15 mouse cellular contexts compared by ENCODE assay signal in the genomic region with DNA sequence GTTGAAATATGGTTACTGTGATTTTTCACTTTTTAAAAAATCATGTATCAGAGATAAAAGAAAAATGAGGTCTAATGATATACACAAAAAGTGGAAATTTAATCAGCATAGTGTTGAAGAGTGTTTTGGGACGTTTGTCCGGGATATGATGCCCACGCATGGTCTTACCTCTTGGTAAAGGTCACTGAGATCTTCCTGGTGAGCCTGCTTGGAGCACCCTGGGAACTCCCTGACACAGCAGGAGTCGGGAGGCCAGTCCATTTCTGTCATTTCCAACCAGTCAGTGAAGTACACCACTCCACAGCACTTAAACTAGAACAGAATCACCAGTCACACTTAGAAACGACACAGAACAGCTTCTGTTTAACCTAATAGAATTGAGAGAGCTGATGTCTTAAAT. TPM values are rescaled to one million over a fixed set of nuclear protein-coding genes. Genes with fewer than 3 reads are reported as not detected.
DNase-seq lines count a peak whose midpoint lies in the region; ATAC-seq and TF ChIP-seq lines count a peak whose summit lies in the region.
"Had no signal": no experiment of that assay in that cellular context is flagged by ENCODE, and none has a peak within 500 bp of the region (broad histone marks: within the 10 kb centered on the region; RNA-seq: fewer than 3 reads in every experiment).

No protein-coding gene starts in this region.

- TF ChIP-seq CTCF in forebrain, postnatal 0 days (IDR thresholded peaks at IDR 0.05; ENCODE audit: low read depth), result no peak
- no peak for TF ChIP-seq CTCF in kidney, adult 2 months (conservative IDR thresholded peaks at IDR 0.05; ENCODE audit: insufficient read depth, insufficient read length, low read depth, low read length)

- DNase-seq in forebrain, embryonic 14.5 days (ENCODE audit: low spot score), result no peak
- DNase-seq in forebrain, postnatal 0 days, result no peak
- no peak for DNase-seq in kidney, adult 2 months
- DNase-seq in neural tube, embryonic 11.5 days (ENCODE audit: low spot score), result no peak
- no peak for DNase-seq in neural tube, embryonic 10.5 days (ENCODE audit: extremely low spot score, low spot score)
- DNase-seq in natural killer cell, adult 2 months (ENCODE audit: low spot score in 2 of 2), result no peak
- DNase-seq: gastrocnemius, postnatal 25 days had no signal

- no peaks in the 10 kb centered on the region for H3K27me3 ChIP-seq in forebrain, embryonic 14.5 days (replicated peaks; ENCODE audit: control insufficient read depth, insufficient read depth, low read length)
- no peaks in the 10 kb centered on the region for H3K27me3 ChIP-seq in forebrain, postnatal 0 days (ENCODE audit: insufficient read depth, low read length)
- H3K27me3 ChIP-seq in kidney, embryonic 16.5 days (ENCODE audit: insufficient read depth, low read length), result no peaks in the 10 kb centered on the region
- H3K27me3 ChIP-seq in kidney, adult 2 months (replicated peaks; ENCODE audit: control insufficient read depth, insufficient read depth, low read length), result no peaks in the 10 kb centered on the region
- no peaks in the 10 kb centered on the region for H3K27me3 ChIP-seq in neural tube, embryonic 11.5 days (ENCODE audit: control insufficient read depth, insufficient read depth, low read length)
- H3K27me3 ChIP-seq: limb, embryonic 13.5 days; lung, embryonic 15.5 days had no signal

- no peak for TF ChIP-seq POLR2A in kidney, adult 2 months (IDR thresholded peaks at IDR 0.05; ENCODE audit: low read depth, low read length)

- peak; percentile 54 for ATAC-seq in forebrain, embryonic 14.5 days
- no peak for ATAC-seq in forebrain, postnatal 0 days
- ATAC-seq in kidney, embryonic 16.5 days (ENCODE audit: low FRiP score, low TSS enrichment), result 0 out of 2 replicates have a peak, but pooled peaks have one; percentile 52
- ATAC-seq in neural tube, embryonic 11.5 days (ENCODE audit: insufficient read depth, low FRiP score, low TSS enrichment), result 0 out of 2 replicates have a peak, but pooled peaks have one; percentile 31
- ATAC-seq: intestine, postnatal 0 days had no signal

- 0 out of 2 replicates have a peak, but pooled peaks cover 8% of the 10 kb centered on the region for H3K36me3 ChIP-seq in forebrain, embryonic 14.5 days (ENCODE audit: control insufficient read depth, insufficient read depth, low read length)
- H3K36me3 ChIP-seq in forebrain, postnatal 0 days (ENCODE audit: insufficient read depth), result 0 out of 2 replicates have a peak, but pooled peaks cover 3% of the 10 kb centered on the region
- H3K36me3 ChIP-seq in kidney, embryonic 16.5 days (ENCODE audit: insufficient read depth, low read length), result no peaks in the 10 kb centered on the region
- no peaks in the 10 kb centered on the region for H3K36me3 ChIP-seq in kidney, adult 2 months (ENCODE audit: control insufficient read depth, insufficient read depth, low read length)
- no peaks in the 10 kb centered on the region for H3K36me3 ChIP-seq in neural tube, embryonic 11.5 days (ENCODE audit: control insufficient read depth, insufficient read depth, low read length)

- H3K9ac ChIP-seq in forebrain, embryonic 14.5 days (ENCODE audit: low read length), result no peak overlapping the region
- H3K9ac ChIP-seq in forebrain, postnatal 0 days, result no peak overlapping the region
- H3K9ac ChIP-seq in kidney, embryonic 16.5 days (replicated peaks; ENCODE audit: low read length), result no peak overlapping the region
- no peak overlapping the region for H3K9ac ChIP-seq in neural tube, embryonic 11.5 days (ENCODE audit: low read length)
- H3K9ac ChIP-seq: limb, embryonic 13.5 days; lung, embryonic 15.5 days had no signal

- H3K4me1 ChIP-seq in forebrain, embryonic 14.5 days (ENCODE audit: control insufficient read depth, insufficient read depth, low read length), result no peaks in the 10 kb centered on the region
- no peaks in the 10 kb centered on the region for H3K4me1 ChIP-seq in forebrain, postnatal 0 days (ENCODE audit: insufficient read depth)
- H3K4me1 ChIP-seq in kidney, embryonic 16.5 days (ENCODE audit: insufficient read depth, low read length), result peaks cover 6% of the 10 kb centered on the region; the same call in 1 of the 2 replicates
- H3K4me1 ChIP-seq in kidney, adult 2 months (ENCODE audit: control insufficient read depth, insufficient read depth, low read length), result no peaks in the 10 kb centered on the region
- H3K4me1 ChIP-seq in neural tube, embryonic 11.5 days (ENCODE audit: control insufficient read depth, insufficient read depth, low read length), result no peaks in the 10 kb centered on the region
- H3K4me1 ChIP-seq: lung, embryonic 15.5 days had no signal

- H3K9me3 ChIP-seq in forebrain, embryonic 14.5 days (replicated peaks; ENCODE audit: control insufficient read depth, low read length), result no peaks in the 10 kb centered on the region
- no peaks in the 10 kb centered on the region for H3K9me3 ChIP-seq in forebrain, postnatal 0 days (ENCODE audit: low read length)
- no peaks in the 10 kb centered on the region for H3K9me3 ChIP-seq in kidney, embryonic 16.5 days (ENCODE audit: low read length)
- H3K9me3 ChIP-seq in neural tube, embryonic 11.5 days (ENCODE audit: control insufficient read depth, low read length), result no peaks in the 10 kb centered on the region
- H3K9me3 ChIP-seq: limb, embryonic 13.5 days; lung, embryonic 15.5 days had no signal

- H3K4me2 ChIP-seq in forebrain, embryonic 14.5 days (ENCODE audit: low read length), result no peak overlapping the region
- H3K4me2 ChIP-seq in forebrain, postnatal 0 days (ENCODE audit: low read depth), result no peak overlapping the region
- H3K4me2 ChIP-seq in kidney, embryonic 16.5 days (replicated peaks; ENCODE audit: low read depth, low read length), result no peak overlapping the region
- H3K4me2 ChIP-seq in neural tube, embryonic 11.5 days (ENCODE audit: low read depth), result no peak overlapping the region
- H3K4me2 ChIP-seq: heart, embryonic 11.5 days; limb, embryonic 13.5 days; liver, embryonic 11.5 days; lung, embryonic 15.5 days had no signal

- no peak overlapping the region for H3K27ac ChIP-seq in forebrain, embryonic 14.5 days (ENCODE audit: low read depth, low read length)
- no peak overlapping the region for H3K27ac ChIP-seq in forebrain, postnatal 0 days (ENCODE audit: low read depth, low read length)
- no peak overlapping the region for H3K27ac ChIP-seq in kidney, embryonic 16.5 days (ENCODE audit: low read length)
- no peak overlapping the region for H3K27ac ChIP-seq in kidney, adult 2 months (ENCODE audit: insufficient read depth, low read depth, low read length)
- H3K27ac ChIP-seq in neural tube, embryonic 11.5 days (ENCODE audit: low read depth, low read length), result no peak overlapping the region
- H3K27ac ChIP-seq: left cerebral cortex, adult 2 months; limb, embryonic 13.5 days; lung, embryonic 15.5 days had no signal

- WGBS in forebrain, embryonic 14.5 days, result 84% methylated on average over 5 of the region's 5 CpGs
- 80% methylated on average over 5 of the region's 5 CpGs for WGBS in forebrain, postnatal 0 days
- WGBS in kidney, embryonic 16.5 days, result 82% methylated on average over 5 of the region's 5 CpGs
- 82% methylated on average over 5 of the region's 5 CpGs for WGBS in kidney, adult 2 months
- 83% methylated on average over 5 of the region's 5 CpGs for WGBS in neural tube, embryonic 11.5 days

- H3K4me3 ChIP-seq in forebrain, embryonic 14.5 days (ENCODE audit: low read depth, low read length), result no peak overlapping the region
- H3K4me3 ChIP-seq in forebrain, postnatal 0 days (ENCODE audit: low read depth, low read length), result no peak overlapping the region
- no peak overlapping the region for H3K4me3 ChIP-seq in kidney, embryonic 16.5 days (ENCODE audit: low read length)
- H3K4me3 ChIP-seq in kidney, adult 2 months (ENCODE audit: insufficient read depth, low read depth, low read length), result no peak overlapping the region
- H3K4me3 ChIP-seq in neural tube, embryonic 11.5 days (ENCODE audit: low read depth, low read length), result no peak overlapping the region
- H3K4me3 ChIP-seq: erythroblast, embryonic 14.5 days; left cerebral cortex, adult 2 months; limb, embryonic 13.5 days; lung, embryonic 15.5 days had no signal

RNA-seq across cellular contexts. Expression of a gene that starts 56.9 kb away (rescaled TPM):
- 57.1 and 60.7 TPM in 2 replicates for polyA plus RNA-seq in forebrain, embryonic 14.5 days (2014; fragmentation: Nextera tagmentation; extraction: Ambion mirVana)
- total RNA-seq in forebrain, postnatal 0 days (2014; rRNA removed), result 22.5 and 30.7 TPM in 2 replicates
- polyA plus RNA-seq in forebrain, postnatal 0 days (2015; fragmentation: Nextera tagmentation; extraction: Ambion mirVana), result 33.5 and 42.6 TPM in 2 replicates
- 73.1 and 74.1 TPM in 2 replicates for polyA plus RNA-seq in kidney, embryonic 16.5 days (2015; fragmentation: Nextera tagmentation; extraction: Ambion mirVana)
- polyA plus RNA-seq in kidney, adult 2 months (2012; rRNA removed), result 17.2 and 21.7 TPM in 2 replicates
- 70.5 and 71.5 TPM in 2 replicates for polyA plus RNA-seq in neural tube, embryonic 11.5 days (2014; fragmentation: Nextera tagmentation; extraction: Ambion mirVana)
- polyA plus RNA-seq: erythroblast, embryonic 14.5 days had no signal
